Mouse (Mus musculus): ENCODE data around the gene Vmn2r27. TPM values are rescaled to one million over a fixed set of nuclear protein-coding genes. Genes with fewer than 3 reads are reported as not detected.

The Vmn2r27 gene
- polyA plus RNA-seq, 1 experiment from 2014 or later = not detected

Other genes starting within 250 kb of the Vmn2r27 start
- not detected in 2 replicates for gene Vmn2r26, start 207.3 kb downstream of the Vmn2r27 start, polyA plus RNA-seq (2015; fragmentation: Nextera tagmentation; extraction: Ambion mirVana)
- not detected in 2 replicates for gene Cd163, start 72.8 kb upstream of the Vmn2r27 start, polyA plus RNA-seq (2015; fragmentation: Nextera tagmentation; extraction: Ambion mirVana)
- gene Pex5, start 183.2 kb upstream of the Vmn2r27 start, polyA plus RNA-seq (2015; fragmentation: Nextera tagmentation; extraction: Ambion mirVana) = 50.4 and 54.5 TPM in 2 replicates
- 12.8 and 12.9 TPM in 2 replicates for gene Clstn3, start 232.9 kb upstream of the Vmn2r27 start, polyA plus RNA-seq (2015; fragmentation: Nextera tagmentation; extraction: Ambion mirVana)